Mouse (Mus musculus) ES-Bruce4 (cell line): ENCODE results near the gene Ncapd3.

Experiments used
- CTCF ChIP-seq: IDR thresholded peaks from one replicate; pipeline ENCODE4 v1.8.1; 2011; ENCODE audit warnings: low read depth, low read length
- EP300 ChIP-seq: IDR thresholded peaks from 2 replicates; pipeline ENCODE4 v1.6.1; 2011; ENCODE audit warnings: low read depth, low read length; ENCODE audit not compliant: insufficient read depth
- POLR2A ChIP-seq: IDR thresholded peaks from one replicate; pipeline ENCODE4 v1.8.1; 2011; ENCODE audit warnings: low read length; ENCODE audit not compliant: insufficient read depth

DNA sequence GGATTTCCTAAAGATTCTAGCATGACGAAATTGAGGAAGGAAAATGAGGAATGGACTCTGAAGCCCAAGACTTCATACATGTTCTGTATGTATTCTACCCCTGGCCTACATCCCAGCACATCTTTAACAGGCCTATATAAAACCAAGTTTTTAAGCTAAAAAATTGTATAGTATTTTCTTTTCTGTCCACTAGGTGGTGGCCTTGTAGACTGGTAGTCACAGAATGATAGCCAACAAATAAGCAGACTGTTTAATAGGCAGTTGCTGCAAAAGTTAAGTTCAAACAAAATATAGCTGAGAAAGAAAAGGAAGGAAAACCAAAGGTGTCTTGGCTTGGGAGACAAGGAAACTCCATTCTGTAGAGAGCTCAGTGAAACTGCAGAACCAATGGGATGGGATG is 44.7 kb downstream of the Ncapd3 start:
- TF ChIP-seq CTCF (no peak), POLR2A (no peak), EP300 (no peak)
